Mouse (Mus musculus) CD4-positive, CD25-positive, alpha-beta regulatory T cell, adult 9 weeks (primary cell): ENCODE results near the gene Papola. TPM values are rescaled to one million over a fixed set of nuclear protein-coding genes. Genes with fewer than 3 reads are reported as not detected.

ENCODE experiments used
- polyA plus RNA-seq: library from polyadenylated mRNA; unstranded; fragments of 100-300 nt; shearing (Covaris generic); gene quantifications from one replicate; pipeline ENCODE4 v1.2.1, GENCODE M21; 2017

Gene Papola
- 294 TPM for polyA plus RNA-seq

GRCm38 (mm10) chr12:105784196-105784999 is at the start of gene Papola:
Gene Papola (plus strand): TSS chr12:105784694.

Other genes starting within 250 kb of the Papola start
- gene Bdkrb2, start 221.5 kb upstream of the Papola start, polyA plus RNA-seq: not detected
- gene Bdkrb1, start 181.6 kb upstream of the Papola start, polyA plus RNA-seq: 0.41 TPM
- gene Gskip, start 99.9 kb upstream of the Papola start, polyA plus RNA-seq: 44.8 TPM
- 6.5 TPM for gene Atg2b, start 99.5 kb upstream of the Papola start, polyA plus RNA-seq
- 0.66 TPM for gene Ak7, start 78.7 kb upstream of the Papola start, polyA plus RNA-seq
- gene Vrk1, start 225.5 kb downstream of the Papola start, polyA plus RNA-seq: 136 TPM